Mouse (Mus musculus) megakaryocyte, embryonic 14.5 days (primary cell): ENCODE results near the gene Hspb2.

ENCODE experiments used
- FLI1 ChIP-seq: IDR thresholded peaks from 2 replicates; pipeline ENCODE4 v1.6.1; 2012; ENCODE audit warnings: low read length, inconsistent platforms, mixed read lengths
- GATA1 ChIP-seq: IDR thresholded peaks from 3 replicates; pipeline ENCODE4 v1.6.1; 2012; ENCODE audit warnings: mixed read lengths, low read length, inconsistent platforms, borderline replicate concordance

GRCm38 (mm10) chr9:50740867-50741784 is 11.0 kb downstream of the Hspb2 start:
- no peak for TF ChIP-seq GATA1
- TF ChIP-seq FLI1 = no peak
